Mouse (Mus musculus) heart, postnatal 0 days (tissue): ENCODE results near the gene Il17rc. TPM values are rescaled to one million over a fixed set of nuclear protein-coding genes. Genes with fewer than 3 reads are reported as not detected.

Experiments
- ATAC-seq: fragments of 200-750 bp; cut with Nextera tagmentation; 2 replicates; pipeline ENCODE4 v1.8.0; 2017; ENCODE audit warnings: low read depth, moderate number of reproducible peaks, moderate library complexity; ENCODE audit not compliant: insufficient read depth
- DNase-seq: peaks from one replicate; pipeline ENCODE4 v3.0.0-alpha.2; 2016; ENCODE audit warnings: low spot score
- H3K27ac ChIP-seq: fragments of 300-500 bp; sonication (generic); 2 replicates; pipeline ENCODE4 v1.5.1; 2014; ENCODE audit warnings: low read depth, mild to moderate bottlenecking
- H3K27me3 ChIP-seq: fragments of 300-500 bp; sonication (generic); 2 replicates; pipeline ENCODE4 v1.6.1; 2014; ENCODE audit warnings: low read length, mixed read lengths; ENCODE audit not compliant: control insufficient read depth, insufficient read depth
- H3K36me3 ChIP-seq: fragments of 300-500 bp; sonication (generic); replicated peaks from 2 replicates; pipeline ENCODE4 v1.6.1; 2014; ENCODE audit warnings: low read length, mixed read lengths; ENCODE audit not compliant: control insufficient read depth, insufficient read depth
- H3K4me1 ChIP-seq: fragments of 300-500 bp; sonication (generic); 2 replicates; pipeline ENCODE4 v1.6.1; 2014; ENCODE audit warnings: antibody characterized with exemption; ENCODE audit not compliant: control insufficient read depth, insufficient read depth
- H3K4me2 ChIP-seq: fragments of 300-500 bp; sonication (generic); 2 replicates; pipeline ENCODE4 v1.6.1; 2014; ENCODE audit warnings: low read depth, mild to moderate bottlenecking, low read length, moderate library complexity
- H3K4me3 ChIP-seq: fragments of 300-500 bp; sonication (generic); 2 replicates; pipeline ENCODE4 v1.5.1; 2014; ENCODE audit warnings: low read depth, low read length
- H3K9ac ChIP-seq: fragments of 300-500 bp; sonication (generic); replicated peaks from 2 replicates; pipeline ENCODE4 v1.6.1; 2014; ENCODE audit warnings: low read depth, low read length, mixed read lengths
- H3K9me3 ChIP-seq: fragments of 300-500 bp; sonication (generic); replicated peaks from 2 replicates; pipeline ENCODE4 v1.6.1; 2016; ENCODE audit warnings: low read length; ENCODE audit not compliant: control insufficient read depth
- CTCF ChIP-seq: IDR thresholded peaks from 2 replicates; pipeline ENCODE4 v1.5.1; 2016; ENCODE audit warnings: antibody characterized with exemption, control low read depth, low read depth
- EP300 ChIP-seq: IDR thresholded peaks from 2 replicates; pipeline ENCODE4 v1.6.1; 2016; ENCODE audit warnings: antibody characterized with exemption, low read depth
- WGBS: fragments of 180-500 bp; shearing (Covaris S2); extraction: QIAGEN DNeasy Blood & Tissue Kit; methylation state at CpG from one replicate; pipeline ENCODE4 v1.1.7; 2014; 5-methylcytosine and 5-hydroxymethylcytosine counted together
- polyA plus RNA-seq: library from polyadenylated mRNA; unstranded; fragments of >200 nt; fragmentation: Nextera tagmentation; extraction: Ambion mirVana; gene quantifications from 2 replicates; pipeline ENCODE4 v1.2.1, GENCODE M21; 2015
- total RNA-seq: library from RNA; depleted of rRNA; stranded (reverse); fragments of >200 nt; gene quantifications from 2 replicates; pipeline ENCODE4 v1.2.3, GENCODE M21; 2014; ENCODE audit warnings: low replicate concordance

Il17rc gene
- total and polyA plus RNA-seq, 2 experiments from 2014 or later: 12.1 to 22.1 TPM

DNA sequence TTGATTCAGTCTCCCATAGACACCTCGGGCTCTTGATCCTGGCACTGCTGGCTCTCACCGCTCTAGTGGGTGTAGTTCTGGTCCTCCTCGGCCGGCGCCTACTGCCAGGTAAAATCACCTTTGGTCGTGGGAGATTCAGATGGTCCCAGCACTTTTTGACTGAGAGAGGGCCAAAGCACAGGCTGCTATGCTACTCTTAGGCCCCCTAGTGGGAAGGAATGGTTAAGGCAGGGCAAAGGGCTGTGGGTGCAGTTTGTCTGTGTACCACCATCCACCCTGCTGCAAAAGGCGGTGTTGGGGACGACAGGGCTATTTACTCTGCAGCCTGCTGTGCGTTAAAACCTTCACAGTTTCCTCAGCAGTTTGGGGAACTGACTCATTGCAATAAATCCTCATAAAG, 2.2 kb upstream of the Il17rc start:
- Histone ChIP-seq H3K9me3 (no peaks in the 10 kb centered on the region), H3K27me3 (peaks cover 12% of the 10 kb centered on the region; the same call in 1 of the 2 replicates), H3K4me1 (peaks cover 20% of the 10 kb centered on the region; the same call in 1 of the 2 replicates), H3K4me2 (peak overlapping the region; percentile 74), H3K9ac (peak overlapping the region; percentile 22), H3K36me3 (no peaks in the 10 kb centered on the region), H3K27ac (no peak overlapping the region), H3K4me3 (peak overlapping the region; percentile 43)
- DNase-seq (peak; percentile 53), ATAC-seq (peak; percentile 77)
- WGBS: 11% methylated on average over 9 of the region's 9 CpGs
- peak; percentile 78 for TF ChIP-seq CTCF
- no peak for TF ChIP-seq EP300

DNA sequence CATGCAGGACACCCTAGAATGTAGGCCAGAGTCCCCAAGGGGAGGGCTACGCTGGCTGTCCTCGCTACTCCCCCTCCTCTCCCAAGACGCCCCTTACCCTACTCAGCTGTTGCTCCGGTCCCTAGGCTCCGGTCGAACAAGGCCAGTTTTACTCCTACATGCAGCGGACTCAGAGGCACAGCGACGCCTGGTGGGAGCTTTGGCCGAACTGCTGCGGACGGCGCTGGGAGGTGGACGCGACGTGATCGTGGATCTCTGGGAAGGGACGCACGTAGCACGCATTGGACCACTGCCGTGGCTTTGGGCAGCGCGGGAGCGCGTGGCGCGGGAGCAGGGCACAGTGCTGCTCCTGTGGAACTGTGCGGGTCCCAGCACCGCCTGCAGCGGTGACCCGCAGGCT, 1.8 kb upstream of the Il17rc start:
- peak overlapping the region; percentile 22 for H3K9ac ChIP-seq
- no peaks in the 10 kb centered on the region for H3K36me3 ChIP-seq
- peaks cover 20% of the 10 kb centered on the region; the same call in 1 of the 2 replicates for H3K4me1 ChIP-seq
- peak overlapping the region; percentile 43 for H3K4me3 ChIP-seq
- peak overlapping the region; percentile 74 for H3K4me2 ChIP-seq
- DNase-seq (peak; percentile 45), ATAC-seq (peak; percentile 80)
- H3K27me3 ChIP-seq: peaks cover 12% of the 10 kb centered on the region; the same call in 1 of the 2 replicates
- H3K27ac ChIP-seq: no peak overlapping the region
- no peaks in the 10 kb centered on the region for H3K9me3 ChIP-seq
- 2% methylated on average over 31 of the region's 31 CpGs for WGBS
- TF ChIP-seq CTCF: peak; percentile 86
- TF ChIP-seq EP300: no peak

GRCm38 (mm10) chr6:113472061-113472460, 834 bp downstream of the Il17rc start:
- no peaks in the 10 kb centered on the region for H3K36me3 ChIP-seq
- peak overlapping the region; percentile 70; the same call in 1 of the 2 replicates for H3K27ac ChIP-seq
- peak overlapping the region; percentile 73 for H3K4me2 ChIP-seq
- DNase-seq (no peak), ATAC-seq (no peak)
- peaks cover 20% of the 10 kb centered on the region; the same call in 1 of the 2 replicates for H3K4me1 ChIP-seq
- peaks cover 9% of the 10 kb centered on the region; the same call in 1 of the 2 replicates for H3K27me3 ChIP-seq
- peak overlapping the region; percentile 46 for H3K4me3 ChIP-seq
- 0 out of 2 replicates have a peak overlapping the region, but pooled peaks have one; percentile 25 for H3K9ac ChIP-seq
- 73% methylated on average over 10 of the region's 10 CpGs for WGBS
- no peak for TF ChIP-seq EP300
- no peaks in the 10 kb centered on the region for H3K9me3 ChIP-seq

GRCm38 (mm10) chr6:113473246-113473645, 2.0 kb downstream of the Il17rc start:
- Histone ChIP-seq H3K36me3 (no peaks in the 10 kb centered on the region), H3K4me1 (peaks cover 20% of the 10 kb centered on the region; the same call in 1 of the 2 replicates), H3K4me2 (no peak overlapping the region), H3K27me3 (peaks cover 9% of the 10 kb centered on the region; the same call in 1 of the 2 replicates), H3K27ac (no peak overlapping the region), H3K9me3 (no peaks in the 10 kb centered on the region), H3K9ac (no peak overlapping the region), H3K4me3 (no peak overlapping the region)
- WGBS: 75% methylated on average over 2 of the region's 2 CpGs
- ATAC-seq (no peak), DNase-seq (no peak)
- no peak for TF ChIP-seq CTCF
- no peak for TF ChIP-seq EP300

GRCm38 (mm10) chr6:113473715-113474114, 2.5 kb downstream of the Il17rc start:
- H3K36me3 ChIP-seq: no peaks in the 10 kb centered on the region
- ATAC-seq: no peak
- no peak for DNase-seq
- H3K9ac ChIP-seq: no peak overlapping the region
- H3K4me1 ChIP-seq: peaks cover 20% of the 10 kb centered on the region; the same call in 1 of the 2 replicates
- 49% methylated on average over 6 of the region's 6 CpGs for WGBS
- H3K4me3 ChIP-seq: no peak overlapping the region
- peaks cover 9% of the 10 kb centered on the region; the same call in 1 of the 2 replicates for H3K27me3 ChIP-seq
- TF ChIP-seq CTCF (no peak), EP300 (no peak)
- no peak overlapping the region for H3K4me2 ChIP-seq
- no peaks in the 10 kb centered on the region for H3K9me3 ChIP-seq
- no peak overlapping the region for H3K27ac ChIP-seq

DNA sequence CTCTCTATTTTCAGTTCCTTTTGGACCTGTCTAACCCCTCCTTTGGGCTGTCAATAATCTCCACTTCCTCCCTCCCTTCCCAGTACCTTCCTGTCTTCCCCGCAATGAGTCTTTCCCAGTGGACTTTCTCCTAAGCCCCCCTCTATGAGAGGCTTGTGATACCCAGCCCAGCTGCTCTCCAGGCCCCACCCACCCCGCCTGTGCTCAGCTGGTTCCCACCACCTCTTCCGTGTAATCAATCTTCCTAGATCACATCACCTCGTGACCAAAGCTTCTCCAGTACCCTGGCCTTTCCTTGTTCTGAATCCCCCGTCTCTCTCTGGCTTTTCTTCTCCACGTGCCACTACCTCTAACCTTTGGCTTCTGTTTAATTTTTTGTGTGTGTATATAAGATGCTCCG, 6.1 kb downstream of the Il17rc start:
- ATAC-seq (no peak), DNase-seq (no peak)
- Histone ChIP-seq H3K9me3 (no peaks in the 10 kb centered on the region), H3K27me3 (no peaks in the 10 kb centered on the region), H3K27ac (no peak overlapping the region), H3K4me3 (no peak overlapping the region), H3K36me3 (no peaks in the 10 kb centered on the region), H3K4me2 (no peak overlapping the region), H3K9ac (no peak overlapping the region), H3K4me1 (peaks cover 14% of the 10 kb centered on the region)
- WGBS: 46% methylated on average over 7 of the region's 7 CpGs
- TF ChIP-seq CTCF: no peak
- TF ChIP-seq EP300: no peak
